ENCODE assay signal across 13 mouse cellular contexts in the genomic region with DNA sequence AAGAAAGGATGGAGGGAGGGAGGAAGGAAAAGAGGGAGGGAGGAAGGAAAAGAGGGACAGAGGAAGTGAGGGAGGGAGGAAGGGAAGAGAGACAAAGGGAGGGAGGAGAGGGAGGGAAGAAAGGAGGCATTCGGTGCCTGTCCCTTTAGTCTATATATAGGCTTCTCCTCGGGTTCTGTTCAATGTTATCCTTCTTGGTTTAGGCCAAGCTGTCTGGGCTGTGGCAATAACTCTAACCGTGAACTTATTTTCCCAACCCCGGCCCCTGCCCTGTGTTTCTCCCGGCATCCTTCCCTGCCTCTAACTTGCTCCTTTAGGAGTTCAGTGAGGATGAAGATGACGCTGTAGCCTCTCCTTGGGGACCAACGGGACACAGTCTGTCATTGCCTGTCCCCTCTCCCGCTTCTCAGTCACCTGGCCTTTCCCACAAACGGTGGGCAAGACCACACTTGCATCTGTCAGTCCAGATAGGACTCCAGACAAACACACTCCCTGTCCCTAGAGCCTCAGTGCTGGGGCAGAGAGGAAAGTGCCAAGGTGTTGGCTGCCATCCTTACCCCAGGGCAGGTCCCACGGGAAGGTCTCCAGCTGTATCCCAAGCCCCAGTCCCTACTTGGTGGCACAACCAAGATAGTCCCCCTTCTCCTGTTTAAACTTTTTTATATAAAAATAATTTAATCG. TPM values are rescaled to one million over a fixed set of nuclear protein-coding genes. Genes with fewer than 3 reads are reported as not detected.
"Had no signal": no experiment of that assay in that cellular context is flagged by ENCODE, and none has a peak within 500 bp of the region (broad histone marks: within the 10 kb centered on the region; RNA-seq: fewer than 3 reads in every experiment).

No protein-coding gene starts in this region.

- DNase-seq: kidney, adult 2 months; kidney, postnatal 14 days; layer of hippocampus, postnatal 36 days; liver; lung, embryonic 14.5 days; right cerebral cortex, postnatal 14 days; thymus, postnatal 36 days had no signal

- H3K27ac ChIP-seq: kidney, embryonic 15.5 days; limb, embryonic 12.5 days; liver, embryonic 15.5 days; macrophage; midbrain, embryonic 13.5 days had no signal

- H3K36me3 ChIP-seq: kidney, embryonic 15.5 days; limb, embryonic 12.5 days; liver, embryonic 15.5 days; midbrain, embryonic 13.5 days had no signal

- H3K4me2 ChIP-seq: kidney, embryonic 15.5 days; limb, embryonic 12.5 days; liver, embryonic 15.5 days; lung, embryonic 14.5 days; midbrain, embryonic 13.5 days had no signal

- ATAC-seq: midbrain, embryonic 13.5 days had no signal

- H3K9me3 ChIP-seq: kidney, embryonic 15.5 days; limb, embryonic 12.5 days; liver, embryonic 15.5 days; midbrain, embryonic 13.5 days had no signal

- H3K4me3 ChIP-seq: kidney, embryonic 15.5 days; limb, embryonic 12.5 days; liver, embryonic 15.5 days; megakaryocyte, embryonic 14.5 days; midbrain, embryonic 13.5 days had no signal

- H3K9ac ChIP-seq: kidney, embryonic 15.5 days; limb, embryonic 12.5 days; liver, embryonic 15.5 days; lung, embryonic 14.5 days; midbrain, embryonic 13.5 days had no signal

RNA-seq across cellular contexts. Expression of gene Tnxb, which starts 4.3 kb away (rescaled TPM):
- polyA plus RNA-seq: limb, embryonic 12.5 days; macrophage had no signal

RNA-seq across cellular contexts. Expression of gene Prrt1, which starts 45.3 kb away (rescaled TPM):
- polyA plus RNA-seq: liver, embryonic 15.5 days had no signal
